Mouse (Mus musculus) myocyte (in vitro differentiated cells): ENCODE measurements around the gene Grwd1. TPM values are rescaled to one million over a fixed set of nuclear protein-coding genes. Genes with fewer than 3 reads are reported as not detected.

Experiments used
- H3K27me3 ChIP-seq: one replicate; pipeline ENCODE4 v1.6.1; 2011; ENCODE audit not compliant: control insufficient read depth, insufficient read depth, insufficient read length
- H3K36me3 ChIP-seq: one replicate; pipeline ENCODE4 v1.6.1; 2011; ENCODE audit not compliant: control insufficient read depth, insufficient read depth
- H3K4me2 ChIP-seq: one replicate; pipeline ENCODE4 v1.6.1; 2011; ENCODE audit warnings: low read depth, control low read depth
- H3K4me3 ChIP-seq: one replicate; pipeline ENCODE4 v1.5.1; 2011; ENCODE audit warnings: mild to moderate bottlenecking, control low read depth, moderate library complexity
- H3K79me2 ChIP-seq: one replicate; pipeline ENCODE4 v1.6.1; 2011; ENCODE audit not compliant: control insufficient read depth, insufficient read depth
- H3ac ChIP-seq: one replicate; pipeline ENCODE4 v1.6.1; 2011; ENCODE audit not compliant: control insufficient read depth, insufficient read length
- CEBPB ChIP-seq: IDR thresholded peaks from 2 replicates; pipeline ENCODE4 v1.6.1; 2011; ENCODE audit warnings: mild to moderate bottlenecking, moderate library complexity; ENCODE audit not compliant: poor library complexity, insufficient read depth, severe bottlenecking
- E2F4 ChIP-seq: IDR thresholded peaks from one replicate; pipeline ENCODE4 v1.6.1; 2011; ENCODE audit warnings: mild to moderate bottlenecking, control low read depth, moderate library complexity; ENCODE audit not compliant: insufficient read depth
- MAX ChIP-seq: IDR thresholded peaks from one replicate; pipeline ENCODE4 v1.6.1; 2011; ENCODE audit warnings: low read depth, mild to moderate bottlenecking, control low read depth
- MYOD1 ChIP-seq, 3 experiments: IDR thresholded peaks; one replicate each; pipeline ENCODE4 v1.6.1; 2011; ENCODE audit warnings: control low read depth in 2 of 3, low read depth in 2 of 3, mild to moderate bottlenecking in 2 of 3, moderate library complexity in 1 of 3; ENCODE audit not compliant: insufficient read length in 2 of 3, control insufficient read depth in 1 of 3
- MYOG ChIP-seq, 3 experiments: IDR thresholded peaks; one replicate each; pipeline ENCODE4 v1.6.1; 2011; ENCODE audit warnings: control low read depth in 2 of 3, low read depth in 2 of 3, mild to moderate bottlenecking in 2 of 3; ENCODE audit not compliant: insufficient read length in 2 of 3, control insufficient read depth in 1 of 3, insufficient read depth in 1 of 3
- POLR2A ChIP-seq: IDR thresholded peaks from one replicate; pipeline ENCODE4 v1.6.1; 2011; ENCODE audit warnings: low read depth, mild to moderate bottlenecking, control low read depth, moderate library complexity; ENCODE audit not compliant: insufficient read length
- POLR2AphosphoS2 ChIP-seq: IDR thresholded peaks from one replicate; pipeline ENCODE4 v1.6.1; 2011; ENCODE audit warnings: low read depth, control low read depth; ENCODE audit not compliant: insufficient read length
- REST ChIP-seq: IDR thresholded peaks from one replicate; pipeline ENCODE4 v1.6.1; 2011; ENCODE audit warnings: mild to moderate bottlenecking, control low read depth, moderate library complexity; ENCODE audit not compliant: insufficient read depth, insufficient read length
- SRF ChIP-seq: IDR thresholded peaks from one replicate; pipeline ENCODE4 v1.6.1; 2011; ENCODE audit warnings: low read depth; ENCODE audit not compliant: control insufficient read depth, insufficient read length
- TCF12 ChIP-seq: IDR thresholded peaks from one replicate; pipeline ENCODE4 v1.6.1; 2011; ENCODE audit warnings: mild to moderate bottlenecking, control low read depth; ENCODE audit not compliant: poor library complexity, insufficient read depth, severe bottlenecking
- TCF3 ChIP-seq: IDR thresholded peaks from one replicate; pipeline ENCODE4 v1.6.1; 2011; ENCODE audit warnings: low read depth, control low read depth; ENCODE audit not compliant: insufficient read length
- USF1 ChIP-seq: IDR thresholded peaks from one replicate; pipeline ENCODE4 v1.6.1; 2011; ENCODE audit warnings: low read depth, mild to moderate bottlenecking, control low read depth, moderate library complexity
- polyA plus RNA-seq: library from polyadenylated mRNA; unstranded; fragments of >200 nt; fragmentation: generic; extraction: Trizol; gene quantifications from one replicate; pipeline ENCODE4 v1.2.1, GENCODE M21; 2012; ENCODE audit warnings: missing spikeins

Grwd1 gene
- polyA plus RNA-seq, 1 experiment: 36.2 TPM

GRCm38 (mm10) chr7:45793969-45794585 is 36.7 kb downstream of the Grwd1 start:
- H3K27me3 ChIP-seq: peaks cover 23% of the 10 kb centered on the region

GRCm38 (mm10) chr7:45793240-45793639 is 37.5 kb downstream of the Grwd1 start:
- Histone ChIP-seq H3K27me3 (peaks cover 19% of the 10 kb centered on the region), H3ac (no peak overlapping the region), H3K36me3 (no peaks in the 10 kb centered on the region), H3K4me2 (no peak overlapping the region), H3K4me3 (no peak overlapping the region), H3K79me2 (no peaks in the 10 kb centered on the region)
- TF ChIP-seq TCF12: no peak
- no peak for TF ChIP-seq MYOD1 (IDR thresholded peaks at IDR 0.05; ENCODE audit: control insufficient read depth in 1 of 3, insufficient read length in 2 of 3, low read depth in 2 of 3)
- no peak for TF ChIP-seq REST
- no peak for TF ChIP-seq SRF
- no peak for TF ChIP-seq CEBPB
- no peak for TF ChIP-seq MYOG (IDR thresholded peaks at IDR 0.05; ENCODE audit: control insufficient read depth in 1 of 3, insufficient read depth in 1 of 3, insufficient read length in 2 of 3, low read depth in 2 of 3)
- no peak for TF ChIP-seq POLR2AphosphoS2
- no peak for TF ChIP-seq MAX

More at GRCm38 (mm10) chr7:45793969-45794585, 36.7 kb downstream of the Grwd1 start:
- Histone ChIP-seq H3K79me2 (no peaks in the 10 kb centered on the region), H3ac (no peak overlapping the region), H3K4me2 (no peak overlapping the region), H3K36me3 (no peaks in the 10 kb centered on the region), H3K4me3 (no peak overlapping the region)
- TF ChIP-seq USF1: no peak
- TF ChIP-seq MYOG (IDR thresholded peaks at IDR 0.05; ENCODE audit: control insufficient read depth in 1 of 3, insufficient read depth in 1 of 3, insufficient read length in 2 of 3, low read depth in 2 of 3): no peak
- TF ChIP-seq TCF3: no peak
- no peak for TF ChIP-seq CEBPB
- TF ChIP-seq POLR2AphosphoS2: no peak
- TF ChIP-seq MAX: no peak
- TF ChIP-seq TCF12: no peak
- TF ChIP-seq POLR2A: no peak
- TF ChIP-seq REST: no peak
- TF ChIP-seq SRF: no peak
- TF ChIP-seq MYOD1 (IDR thresholded peaks at IDR 0.05; ENCODE audit: control insufficient read depth in 1 of 3, insufficient read length in 2 of 3, low read depth in 2 of 3): no peak
- TF ChIP-seq E2F4: no peak

DNA sequence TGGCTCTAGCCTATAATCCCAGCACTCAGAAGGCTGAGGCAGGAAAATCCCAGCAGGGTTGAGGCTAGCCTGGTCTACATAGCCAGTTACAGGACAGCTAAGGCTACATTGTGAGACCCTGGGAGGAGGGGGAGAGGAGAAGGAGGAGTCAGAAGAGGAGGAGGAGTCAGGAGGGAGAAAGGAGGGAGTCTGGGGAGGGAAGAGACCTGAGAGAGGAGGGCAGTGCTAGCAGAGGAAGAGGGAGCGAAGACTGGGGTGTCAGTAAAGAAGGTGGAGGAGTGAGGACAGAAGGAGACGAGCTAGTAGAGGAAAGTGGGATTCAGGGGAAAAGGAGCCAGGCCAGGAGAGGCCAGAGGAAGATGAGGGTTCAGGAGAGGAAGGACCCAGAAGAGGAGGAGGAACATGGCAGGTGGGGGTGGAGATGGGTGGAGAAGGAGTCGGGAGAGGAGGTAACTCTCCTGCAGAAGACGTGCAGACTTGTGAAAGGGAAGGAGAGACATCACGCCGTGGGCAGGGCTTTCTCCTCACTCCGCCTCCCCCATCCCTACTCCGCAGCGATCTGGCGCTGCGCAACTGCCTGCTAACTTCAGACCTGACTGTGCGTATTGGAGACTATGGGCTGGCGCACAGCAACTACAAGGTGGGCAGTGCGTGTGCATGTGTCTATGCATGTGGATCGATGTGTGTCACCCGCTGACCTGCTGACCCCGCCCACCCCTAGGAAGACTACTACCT is 38.8 kb downstream of the Grwd1 start:
- Histone ChIP-seq H3K4me2 (no peak overlapping the region), H3K36me3 (no peaks in the 10 kb centered on the region), H3K27me3 (peaks cover 15% of the 10 kb centered on the region), H3ac (no peak overlapping the region), H3K79me2 (no peaks in the 10 kb centered on the region), H3K4me3 (no peak overlapping the region)
- TF ChIP-seq TCF3: no peak
- TF ChIP-seq CEBPB: no peak
- no peak for TF ChIP-seq POLR2AphosphoS2
- no peak for TF ChIP-seq SRF
- TF ChIP-seq POLR2A: no peak

GRCm38 (mm10) chr7:45790721-45791120 is 40.0 kb downstream of the Grwd1 start:
- no peak overlapping the region for H3ac ChIP-seq
- H3K4me2 ChIP-seq: no peak overlapping the region
- H3K4me3 ChIP-seq: no peak overlapping the region
- TF ChIP-seq TCF3 (no peak), MAX (no peak), USF1 (no peak), MYOD1 (IDR thresholded peaks at IDR 0.05; ENCODE audit: control insufficient read depth in 1 of 3, insufficient read length in 2 of 3, low read depth in 2 of 3) (no peak), POLR2AphosphoS2 (no peak), REST (no peak), SRF (no peak), POLR2A (no peak), TCF12 (no peak), E2F4 (no peak), MYOG (IDR thresholded peaks at IDR 0.05; ENCODE audit: control insufficient read depth in 1 of 3, insufficient read depth in 1 of 3, insufficient read length in 2 of 3, low read depth in 2 of 3) (no peak), CEBPB (no peak)
- H3K36me3 ChIP-seq: no peaks in the 10 kb centered on the region
- peaks cover 26% of the 10 kb centered on the region for H3K27me3 ChIP-seq
- H3K79me2 ChIP-seq: no peaks in the 10 kb centered on the region

GRCm38 (mm10) chr7:45787642-45788041 is 43.1 kb downstream of the Grwd1 start:
- Histone ChIP-seq H3ac (no peak overlapping the region), H3K36me3 (no peaks in the 10 kb centered on the region), H3K79me2 (no peaks in the 10 kb centered on the region), H3K4me2 (no peak overlapping the region), H3K27me3 (peaks cover 45% of the 10 kb centered on the region), H3K4me3 (no peak overlapping the region)
- TF ChIP-seq E2F4: no peak
- no peak for TF ChIP-seq MYOG (IDR thresholded peaks at IDR 0.05; ENCODE audit: control insufficient read depth in 1 of 3, insufficient read depth in 1 of 3, insufficient read length in 2 of 3, low read depth in 2 of 3)
- TF ChIP-seq MAX: no peak
- no peak for TF ChIP-seq POLR2AphosphoS2
- no peak for TF ChIP-seq REST
- TF ChIP-seq SRF: no peak
- no peak for TF ChIP-seq POLR2A
- no peak for TF ChIP-seq TCF12
- no peak for TF ChIP-seq TCF3
- TF ChIP-seq CEBPB: no peak
- no peak for TF ChIP-seq MYOD1 (IDR thresholded peaks at IDR 0.05; ENCODE audit: control insufficient read depth in 1 of 3, insufficient read length in 2 of 3, low read depth in 2 of 3)
- no peak for TF ChIP-seq USF1
